Mouse (Mus musculus): Measurements from ENCODE around the gene Mrgprb1.

GRCm38 (mm10) chr7:48436581-48436980, 19.6 kb downstream of the Mrgprb1 start:
- TF ChIP-seq CTCF (IDR thresholded peaks at IDR 0.05; ENCODE audit: insufficient read depth, low read length), result no peak
- TF ChIP-seq POLR2A (IDR thresholded peaks at IDR 0.05; ENCODE audit: borderline replicate concordance, extremely low read depth, low read depth, low read length), result no peak

Measured in lung, adult 2 months (tissue).